Mouse (Mus musculus): ENCODE results near the gene Pfn3. TPM values are rescaled to one million over a fixed set of nuclear protein-coding genes. Genes with fewer than 3 reads are reported as not detected.

Pfn3 gene
- total and polyA plus RNA-seq, 2 experiments from 2014 or later, result 0.93 TPM; not detected in 1

- ATAC-seq (no peak), DNase-seq (no peak)
- TF ChIP-seq CTCF (IDR thresholded peaks at IDR 0.05; ENCODE audit: low read depth), result no peak
- Histone ChIP-seq H3K9ac (no peak overlapping the region), H3K4me2 (ENCODE audit: low read depth) (no peak overlapping the region), H3K4me3 (ENCODE audit: low read depth, low read length) (no peak overlapping the region), H3K9me3 (ENCODE audit: low read length) (no peaks in the 10 kb centered on the region), H3K27me3 (ENCODE audit: insufficient read depth, low read length) (peaks cover 18% of the 10 kb centered on the region), H3K27ac (ENCODE audit: low read depth, low read length) (no peak overlapping the region), H3K4me1 (ENCODE audit: insufficient read depth) (no peaks in the 10 kb centered on the region), H3K36me3 (ENCODE audit: insufficient read depth) (no peaks in the 10 kb centered on the region)
- 67% methylated on average over 6 of the region's 6 CpGs for WGBS
These were observed 40.7 kb downstream of the Pfn3 start for GRCm38 (mm10) chr13:55374206-55374924.

GRCm38 (mm10) chr13:55371740-55372139 lies 43.3 kb downstream of the Pfn3 start:
- 54% methylated on average over 5 of the region's 5 CpGs for WGBS
- peaks cover 7% of the 10 kb centered on the region; the same call in 1 of the 2 replicates for H3K27me3 ChIP-seq (ENCODE audit: insufficient read depth, low read length)

GRCm38 (mm10) chr13:55371007-55371681 lies 43.9 kb downstream of the Pfn3 start:
- TF ChIP-seq CTCF (IDR thresholded peaks at IDR 0.05; ENCODE audit: low read depth), result no peak
- H3K9ac ChIP-seq, result no peak overlapping the region
- no peak overlapping the region for H3K4me2 ChIP-seq (ENCODE audit: low read depth)
- H3K36me3 ChIP-seq (ENCODE audit: insufficient read depth), result no peaks in the 10 kb centered on the region
- H3K9me3 ChIP-seq (ENCODE audit: low read length), result no peaks in the 10 kb centered on the region
- no peak for DNase-seq
- no peak overlapping the region for H3K4me3 ChIP-seq (ENCODE audit: low read depth, low read length)
- H3K27me3 ChIP-seq (ENCODE audit: insufficient read depth, low read length), result peaks cover 7% of the 10 kb centered on the region; the same call in 1 of the 2 replicates
- no peak for ATAC-seq
- H3K4me1 ChIP-seq (ENCODE audit: insufficient read depth), result no peaks in the 10 kb centered on the region
- 70% methylated on average over 8 of the region's 8 CpGs for WGBS
- H3K27ac ChIP-seq (ENCODE audit: low read depth, low read length), result no peak overlapping the region

More at GRCm38 (mm10) chr13:55371740-55372139, 43.3 kb downstream of the Pfn3 start:
- ATAC-seq (no peak), DNase-seq (no peak)
- H3K4me3 ChIP-seq (ENCODE audit: low read depth, low read length), result no peak overlapping the region
- no peaks in the 10 kb centered on the region for H3K36me3 ChIP-seq (ENCODE audit: insufficient read depth)
- no peaks in the 10 kb centered on the region for H3K4me1 ChIP-seq (ENCODE audit: insufficient read depth)
- TF ChIP-seq CTCF (IDR thresholded peaks at IDR 0.05; ENCODE audit: low read depth), result no peak
- H3K9me3 ChIP-seq (ENCODE audit: low read length), result no peaks in the 10 kb centered on the region
- no peak overlapping the region for H3K27ac ChIP-seq (ENCODE audit: low read depth, low read length)
- no peak overlapping the region for H3K4me2 ChIP-seq (ENCODE audit: low read depth)
- H3K9ac ChIP-seq, result no peak overlapping the region

GRCm38 (mm10) chr13:55370234-55370633 lies 44.8 kb downstream of the Pfn3 start:
- Histone ChIP-seq H3K4me1 (ENCODE audit: insufficient read depth) (no peaks in the 10 kb centered on the region), H3K27ac (ENCODE audit: low read depth, low read length) (no peak overlapping the region), H3K4me2 (ENCODE audit: low read depth) (peak overlapping the region; percentile 27; the same call in 1 of the 2 replicates), H3K9ac (no peak overlapping the region), H3K27me3 (ENCODE audit: insufficient read depth, low read length) (peaks cover 7% of the 10 kb centered on the region; the same call in 1 of the 2 replicates), H3K36me3 (ENCODE audit: insufficient read depth) (no peaks in the 10 kb centered on the region), H3K9me3 (ENCODE audit: low read length) (no peaks in the 10 kb centered on the region), H3K4me3 (ENCODE audit: low read depth, low read length) (no peak overlapping the region)
- 70% methylated on average over 3 of the region's 3 CpGs for WGBS
- no peak for ATAC-seq
- DNase-seq, result no peak
- no peak for TF ChIP-seq CTCF (IDR thresholded peaks at IDR 0.05; ENCODE audit: low read depth)

- Histone ChIP-seq H3K27ac (ENCODE audit: low read depth, low read length) (no peak within 1 kb of the TSS), H3K27me3 (ENCODE audit: insufficient read depth, low read length) (peaks cover 7% of the 10 kb centered on the region; the same call in 1 of the 2 replicates), H3K9ac (no peak within 1 kb of the TSS), H3K4me1 (ENCODE audit: insufficient read depth) (no peaks in the 10 kb centered on the region), H3K36me3 (ENCODE audit: insufficient read depth) (no peaks in the 10 kb centered on the region), H3K4me3 (ENCODE audit: low read depth, low read length) (no peak within 1 kb of the TSS), H3K9me3 (ENCODE audit: low read length) (no peaks in the 10 kb centered on the region), H3K4me2 (ENCODE audit: low read depth) (peak within 1 kb of the TSS; percentile 27)
- ATAC-seq (0 out of 2 replicates have a peak, but pooled peaks have one; percentile 6), DNase-seq (no peak)
- TF ChIP-seq CTCF (IDR thresholded peaks at IDR 0.05; ENCODE audit: low read depth), result no peak
- WGBS, result 62% methylated on average over 13 of the region's 13 CpGs
These were observed 45.4 kb downstream of the Pfn3 start, which contains the start of gene Rgs14 for GRCm38 (mm10) chr13:55369531-55370114. Rgs14 (plus strand) TSS chr13:55369732.

GRCm38 (mm10) chr13:55368401-55368800 lies 46.6 kb downstream of the Pfn3 start:
- no peaks in the 10 kb centered on the region for H3K4me1 ChIP-seq (ENCODE audit: insufficient read depth)

More at GRCm38 (mm10) chr13:55368401-55368800, 46.6 kb downstream of the Pfn3 start:
- Histone ChIP-seq H3K4me2 (ENCODE audit: low read depth) (no peak overlapping the region), H3K36me3 (ENCODE audit: insufficient read depth) (no peaks in the 10 kb centered on the region), H3K27ac (ENCODE audit: low read depth, low read length) (no peak overlapping the region), H3K4me3 (ENCODE audit: low read depth, low read length) (no peak overlapping the region), H3K9ac (no peak overlapping the region), H3K27me3 (ENCODE audit: insufficient read depth, low read length) (peaks cover 7% of the 10 kb centered on the region; the same call in 1 of the 2 replicates), H3K9me3 (ENCODE audit: low read length) (no peaks in the 10 kb centered on the region)
- no peak for TF ChIP-seq CTCF (IDR thresholded peaks at IDR 0.05; ENCODE audit: low read depth)
- ATAC-seq (no peak), DNase-seq (no peak)
- 80% methylated on average over 7 of the region's 7 CpGs for WGBS

Small RNAs within 50 kb of the gene (microRNA-seq; reads per million reads assigned to microRNA genes)
- gene Mir6943, result 0 to 0.61 reads per million in 2 experiments

Other genes with a start within 250 kb of the Pfn3 start
- 81.2 and 104 TPM in 2 replicates for gene Nsd1, start 205.4 kb downstream of the Pfn3 start, total RNA-seq (2014; rRNA removed)
- 37.5 and 48.2 TPM in 2 replicates for gene Nsd1, start 205.4 kb downstream of the Pfn3 start, polyA plus RNA-seq (2015; fragmentation: Nextera tagmentation; extraction: Ambion mirVana)
- 159 and 187 TPM in 2 replicates for gene Prelid1, start 94.7 kb downstream of the Pfn3 start, total RNA-seq (2014; rRNA removed)
- gene Prelid1, start 94.7 kb downstream of the Pfn3 start, polyA plus RNA-seq (2015; fragmentation: Nextera tagmentation; extraction: Ambion mirVana), result 313 and 316 TPM in 2 replicates
- gene Rab24, start 93.3 kb downstream of the Pfn3 start, total RNA-seq (2014; rRNA removed), result 67.3 and 77.4 TPM in 2 replicates
- 92.3 and 99.4 TPM in 2 replicates for gene Rab24, start 93.3 kb downstream of the Pfn3 start, polyA plus RNA-seq (2015; fragmentation: Nextera tagmentation; extraction: Ambion mirVana)
- gene Mxd3, start 85.4 kb downstream of the Pfn3 start, total RNA-seq (2014; rRNA removed), result 10.1 and 10.5 TPM in 2 replicates
- gene Mxd3, start 85.4 kb downstream of the Pfn3 start, polyA plus RNA-seq (2015; fragmentation: Nextera tagmentation; extraction: Ambion mirVana), result 7.3 and 9.4 TPM in 2 replicates
- gene Lman2, start 52.4 kb downstream of the Pfn3 start, total RNA-seq (2014; rRNA removed), result 55.2 and 62.6 TPM in 2 replicates
- gene Lman2, start 52.4 kb downstream of the Pfn3 start, polyA plus RNA-seq (2015; fragmentation: Nextera tagmentation; extraction: Ambion mirVana), result 32.8 TPM in 2 replicates
- gene Rgs14, start 45.5 kb downstream of the Pfn3 start, total RNA-seq (2014; rRNA removed), result 4.0 and 4.4 TPM in 2 replicates
- 2.5 and 3.9 TPM in 2 replicates for gene Rgs14, start 45.5 kb downstream of the Pfn3 start, polyA plus RNA-seq (2015; fragmentation: Nextera tagmentation; extraction: Ambion mirVana)
- 0.95 TPM in 1 of 2 replicates, not detected in the other for gene Slc34a1, start 17.0 kb downstream of the Pfn3 start, total RNA-seq (2014; rRNA removed)
- gene Slc34a1, start 17.0 kb downstream of the Pfn3 start, polyA plus RNA-seq (2015; fragmentation: Nextera tagmentation; extraction: Ambion mirVana), result 0.29 TPM in 1 of 2 replicates, not detected in the other
- gene F12, start 11.6 kb upstream of the Pfn3 start, total RNA-seq (2014; rRNA removed), result 0.15 TPM in 1 of 2 replicates, not detected in the other
- gene F12, start 11.6 kb upstream of the Pfn3 start, polyA plus RNA-seq (2015; fragmentation: Nextera tagmentation; extraction: Ambion mirVana), result 0.45 and 0.51 TPM in 2 replicates
- gene Grk6, start 29.8 kb upstream of the Pfn3 start, total RNA-seq (2014; rRNA removed), result 79.5 and 88.2 TPM in 2 replicates
- 38.5 and 40.8 TPM in 2 replicates for gene Grk6, start 29.8 kb upstream of the Pfn3 start, polyA plus RNA-seq (2015; fragmentation: Nextera tagmentation; extraction: Ambion mirVana)
- 108 and 118 TPM in 2 replicates for gene Prr7, start 49.0 kb upstream of the Pfn3 start, total RNA-seq (2014; rRNA removed)
- gene Prr7, start 49.0 kb upstream of the Pfn3 start, polyA plus RNA-seq (2015; fragmentation: Nextera tagmentation; extraction: Ambion mirVana), result 7.8 and 8.7 TPM in 2 replicates
- 545 and 619 TPM in 2 replicates for gene Dbn1, start 72.9 kb upstream of the Pfn3 start, total RNA-seq (2014; rRNA removed)
- 603 and 619 TPM in 2 replicates for gene Dbn1, start 72.9 kb upstream of the Pfn3 start, polyA plus RNA-seq (2015; fragmentation: Nextera tagmentation; extraction: Ambion mirVana)
- 26.6 and 36.7 TPM in 2 replicates for gene Pdlim7, start 98.4 kb upstream of the Pfn3 start, total RNA-seq (2014; rRNA removed)
- gene Pdlim7, start 98.4 kb upstream of the Pfn3 start, polyA plus RNA-seq (2015; fragmentation: Nextera tagmentation; extraction: Ambion mirVana), result 114 and 115 TPM in 2 replicates
- 2.5 and 4.8 TPM in 2 replicates for gene Dok3, start 114.1 kb upstream of the Pfn3 start, total RNA-seq (2014; rRNA removed)
- 0.82 TPM in 2 replicates for gene Dok3, start 114.1 kb upstream of the Pfn3 start, polyA plus RNA-seq (2015; fragmentation: Nextera tagmentation; extraction: Ambion mirVana)
- 65.2 and 69.6 TPM in 2 replicates for gene Ddx41, start 121.4 kb upstream of the Pfn3 start, total RNA-seq (2014; rRNA removed)
- gene Ddx41, start 121.4 kb upstream of the Pfn3 start, polyA plus RNA-seq (2015; fragmentation: Nextera tagmentation; extraction: Ambion mirVana), result 46.1 and 51.7 TPM in 2 replicates
- gene Fam193b, start 155.9 kb upstream of the Pfn3 start, total RNA-seq (2014; rRNA removed), result 88.4 and 93.1 TPM in 2 replicates
- 41.2 and 41.6 TPM in 2 replicates for gene Fam193b, start 155.9 kb upstream of the Pfn3 start, polyA plus RNA-seq (2015; fragmentation: Nextera tagmentation; extraction: Ambion mirVana)
- gene Tmed9, start 158.5 kb upstream of the Pfn3 start, total RNA-seq (2014; rRNA removed), result 52.9 and 56.3 TPM in 2 replicates
- 102 TPM in 2 replicates for gene Tmed9, start 158.5 kb upstream of the Pfn3 start, polyA plus RNA-seq (2015; fragmentation: Nextera tagmentation; extraction: Ambion mirVana)
- 57.6 and 63.1 TPM in 2 replicates for gene B4galt7, start 184.7 kb upstream of the Pfn3 start, total RNA-seq (2014; rRNA removed)
- gene B4galt7, start 184.7 kb upstream of the Pfn3 start, polyA plus RNA-seq (2015; fragmentation: Nextera tagmentation; extraction: Ambion mirVana), result 36.1 and 43.0 TPM in 2 replicates
- 87.8 and 115 TPM in 2 replicates for gene Caml, start 207.8 kb upstream of the Pfn3 start, total RNA-seq (2014; rRNA removed)
- 116 and 121 TPM in 2 replicates for gene Caml, start 207.8 kb upstream of the Pfn3 start, polyA plus RNA-seq (2015; fragmentation: Nextera tagmentation; extraction: Ambion mirVana)
- 28.0 and 34.7 TPM in 2 replicates for gene Ddx46, start 219.8 kb upstream of the Pfn3 start, total RNA-seq (2014; rRNA removed)
- 17.7 and 20.1 TPM in 2 replicates for gene Ddx46, start 219.8 kb upstream of the Pfn3 start, polyA plus RNA-seq (2015; fragmentation: Nextera tagmentation; extraction: Ambion mirVana)